Mouse (Mus musculus): ENCODE data around the gene Dpf3.

Dpf3 gene

GRCm38 (mm10) chr12:83487476-83487991 is at the start of gene Dpf3:
TSS of gene Dpf3 (minus strand) at chr12:83487716.
- DNase-seq (ENCODE audit: low read depth, low spot score) = peak; percentile 91

- DNase-seq (ENCODE audit: low read depth, low spot score) = no peak
Measured at GRCm38 (mm10) chr12:83536039-83536438, 48.5 kb upstream of the Dpf3 start.

GRCm38 (mm10) chr12:83535428-83535827 is 47.9 kb upstream of the Dpf3 start:
- DNase-seq (ENCODE audit: low read depth, low spot score) = no peak

GRCm38 (mm10) chr12:83534190-83534589 is 46.7 kb upstream of the Dpf3 start:
- no peak for DNase-seq (ENCODE audit: low read depth, low spot score)

- DNase-seq (ENCODE audit: low read depth, low spot score) = no peak
Measured at GRCm38 (mm10) chr12:83532966-83533365, 45.5 kb upstream of the Dpf3 start.

DNA sequence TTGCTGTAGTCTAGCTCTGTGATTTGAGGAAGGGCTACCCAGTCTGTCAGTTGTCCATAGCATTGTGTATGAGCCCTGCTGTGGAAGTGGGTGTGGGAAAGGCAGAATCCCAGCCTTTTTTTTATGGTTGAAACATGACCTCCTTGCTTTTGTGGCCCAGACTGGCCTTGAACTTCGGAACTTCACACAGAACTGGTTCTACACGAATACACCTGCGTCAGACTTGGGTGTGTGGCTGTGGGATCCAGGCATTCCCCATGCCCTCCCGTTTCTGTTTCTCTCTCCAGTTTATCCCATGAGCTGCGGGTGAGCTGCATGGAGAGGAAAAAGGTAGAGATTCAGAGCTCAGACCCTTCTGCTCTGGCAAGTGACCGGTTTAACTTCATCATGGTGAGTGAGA is 44.5 kb upstream of the Dpf3 start:
- DNase-seq (ENCODE audit: low read depth, low spot score) = no peak

- DNase-seq (ENCODE audit: low read depth, low spot score) = no peak
Measured at GRCm38 (mm10) chr12:83528665-83529064, 41.1 kb upstream of the Dpf3 start.

DNA sequence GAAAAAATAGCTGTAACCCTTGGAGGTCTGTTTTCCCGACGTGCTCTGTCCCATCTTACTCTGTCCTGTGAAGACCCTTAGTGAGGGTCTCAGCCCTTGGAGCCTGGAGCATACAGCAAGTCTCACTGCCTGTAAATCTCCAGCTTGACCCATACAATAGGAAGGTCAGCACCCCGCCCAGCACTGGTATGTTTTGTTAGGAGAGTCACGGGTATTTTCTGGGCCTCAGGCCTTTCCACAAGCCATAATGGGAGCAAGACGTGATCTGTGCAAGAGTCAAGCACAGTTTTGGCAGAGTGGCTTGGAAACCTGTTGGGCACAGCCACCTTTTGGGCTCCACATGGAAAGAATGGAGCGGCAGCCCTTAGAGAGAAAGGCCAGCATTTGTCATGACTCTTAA is 40.3 kb upstream of the Dpf3 start:
- no peak for DNase-seq (ENCODE audit: low read depth, low spot score)

DNA sequence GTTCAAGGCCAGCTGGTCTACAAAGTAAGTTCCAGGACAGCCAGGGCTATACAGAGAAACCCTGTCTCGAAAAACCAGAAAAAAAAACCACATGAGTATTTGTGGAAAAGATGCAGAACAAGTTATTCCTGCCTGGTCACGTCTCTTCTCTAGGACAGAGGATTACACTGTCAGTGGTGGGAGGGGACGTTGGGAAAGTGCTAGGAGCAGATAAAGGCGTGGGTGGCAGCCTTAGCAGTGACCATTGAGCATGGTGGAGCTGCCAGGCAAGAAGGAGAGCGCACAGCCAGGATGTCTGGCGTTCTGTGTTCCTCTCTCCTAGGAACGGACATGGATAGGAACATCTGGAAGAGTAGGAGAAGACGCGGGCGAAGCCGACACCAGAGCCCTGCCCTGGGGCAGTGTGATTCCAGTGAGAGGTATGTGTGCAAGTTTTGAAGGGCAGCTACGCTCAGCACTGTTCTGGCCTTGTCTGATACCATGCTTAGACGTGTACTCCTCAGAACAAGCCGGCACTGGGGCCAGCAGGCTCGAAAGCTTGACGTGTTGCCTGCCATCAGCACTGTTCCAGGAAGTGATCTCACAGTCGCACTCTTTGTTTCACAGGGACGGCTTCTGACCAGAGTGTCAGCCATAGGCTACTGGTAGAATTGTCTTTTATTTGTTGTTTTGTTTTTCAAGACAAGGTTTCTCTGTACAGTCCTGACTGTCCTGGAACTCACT is 38.5 kb upstream of the Dpf3 start:
- DNase-seq (ENCODE audit: low read depth, low spot score) = no peak

DNA sequence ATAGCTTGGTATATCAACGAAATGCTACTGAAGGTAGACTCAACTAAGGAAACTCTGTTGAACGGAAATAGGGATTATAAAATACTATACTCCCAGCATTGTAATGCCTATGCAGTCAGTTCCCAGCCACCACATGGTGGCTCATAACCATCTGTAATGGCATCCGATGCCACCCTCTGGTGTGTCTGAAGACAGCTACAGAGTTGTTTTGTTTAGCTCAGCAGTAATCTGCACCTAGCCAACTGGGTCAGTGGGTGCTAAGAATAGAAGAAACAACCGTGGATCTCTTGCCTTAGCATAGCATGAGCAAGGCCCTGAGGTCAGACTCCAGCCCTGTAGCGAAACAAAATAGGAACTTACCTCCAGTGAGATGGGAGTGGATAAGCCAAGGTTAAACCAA is 36.8 kb upstream of the Dpf3 start:
- no peak for DNase-seq (ENCODE audit: low read depth, low spot score)

DNA sequence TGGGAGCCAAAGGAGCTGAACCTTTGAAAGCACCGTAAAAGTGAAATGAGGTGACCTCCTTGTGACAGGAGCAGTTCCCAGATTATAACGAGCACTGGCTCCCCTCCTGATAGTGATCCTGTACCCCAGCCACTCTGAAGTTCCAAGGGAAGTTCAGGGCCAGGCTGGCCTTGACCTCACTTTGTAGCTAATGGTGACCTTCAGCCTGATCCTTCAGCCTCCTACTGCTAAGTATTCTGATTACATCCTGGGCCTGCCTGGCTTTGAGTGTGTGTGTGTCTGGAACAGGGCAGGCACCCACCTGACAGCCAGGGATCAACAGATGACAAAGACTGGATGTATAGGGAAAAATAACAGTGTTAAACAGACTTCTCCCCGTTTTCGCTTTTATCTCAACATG is 36.4 kb upstream of the Dpf3 start:
- DNase-seq (ENCODE audit: low read depth, low spot score) = no peak

DNA sequence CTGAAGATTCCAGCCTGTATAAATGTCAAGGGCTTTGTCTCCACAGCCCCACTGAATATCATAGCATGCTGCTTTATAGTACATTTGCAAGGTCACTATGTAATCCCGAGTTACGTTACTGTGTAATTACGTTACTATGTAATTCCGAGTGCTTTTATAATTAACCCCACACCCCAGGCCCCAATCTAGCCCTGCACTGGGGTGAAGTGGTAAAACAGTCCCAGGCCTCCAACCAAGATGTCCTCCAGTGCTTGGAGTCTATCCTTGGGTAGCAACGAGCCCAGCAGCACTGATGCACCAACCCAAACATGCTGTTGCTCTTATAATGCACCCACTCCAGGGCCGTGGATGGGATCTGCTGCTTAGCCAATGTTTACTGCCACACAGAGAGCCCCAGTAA is 35.5 kb upstream of the Dpf3 start:
- DNase-seq (ENCODE audit: low read depth, low spot score) = no peak

DNA sequence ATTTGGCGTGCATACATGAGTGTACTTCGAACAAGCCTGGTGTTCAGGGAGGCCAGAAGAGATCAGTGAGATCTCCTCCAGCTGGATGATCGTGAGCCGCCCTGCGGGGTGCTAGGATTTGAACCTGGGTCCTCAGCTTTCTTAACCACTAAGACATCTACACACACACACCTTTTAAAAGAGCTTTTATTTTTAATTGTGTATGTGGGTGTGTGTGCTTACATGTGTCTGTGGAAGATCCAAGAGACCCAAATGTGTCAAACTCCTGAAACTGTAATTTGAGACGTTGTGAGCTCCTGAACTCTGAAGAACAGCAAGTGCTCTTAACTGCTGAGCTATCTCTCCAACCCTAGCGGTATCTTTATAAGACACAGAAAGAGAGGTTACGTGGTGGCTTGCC is 33.6 kb upstream of the Dpf3 start:
- no peak for DNase-seq (ENCODE audit: low read depth, low spot score)

DNA sequence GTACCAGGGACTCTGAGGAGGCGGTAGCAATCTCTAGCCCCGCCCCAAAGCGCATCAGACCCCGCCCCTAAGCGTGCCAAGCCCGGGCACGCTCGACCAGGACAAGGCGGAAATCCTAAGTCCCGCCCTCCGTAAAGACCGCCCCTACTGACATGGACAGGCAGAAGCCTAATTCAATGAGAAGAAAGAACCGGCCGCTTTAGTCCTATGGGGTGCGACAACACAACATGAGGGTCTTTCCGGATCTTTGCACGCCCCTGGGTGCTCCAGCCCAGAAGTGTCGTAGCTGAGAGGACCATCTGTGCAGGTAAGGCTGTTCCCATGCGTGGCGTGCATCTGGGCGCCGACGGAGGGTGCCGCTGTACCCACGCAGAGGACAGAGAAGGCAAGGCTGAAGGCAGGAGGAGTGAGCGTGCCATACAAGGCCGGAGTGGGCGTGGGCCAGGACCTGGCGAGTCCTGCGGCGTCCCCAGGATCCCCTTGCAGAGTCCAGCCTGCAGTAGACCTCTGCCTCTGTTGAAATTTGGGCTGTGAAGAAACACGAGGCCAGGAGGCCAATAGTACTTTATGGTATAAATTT is 32.9 kb upstream of the Dpf3 start, which contains the start of gene Dcaf4:
Gene Dcaf4, plus strand, starts transcription at position 156 of the 580 bp plus-strand sequence.
- peak; percentile 85 for DNase-seq (ENCODE audit: low read depth, low spot score)

DNA sequence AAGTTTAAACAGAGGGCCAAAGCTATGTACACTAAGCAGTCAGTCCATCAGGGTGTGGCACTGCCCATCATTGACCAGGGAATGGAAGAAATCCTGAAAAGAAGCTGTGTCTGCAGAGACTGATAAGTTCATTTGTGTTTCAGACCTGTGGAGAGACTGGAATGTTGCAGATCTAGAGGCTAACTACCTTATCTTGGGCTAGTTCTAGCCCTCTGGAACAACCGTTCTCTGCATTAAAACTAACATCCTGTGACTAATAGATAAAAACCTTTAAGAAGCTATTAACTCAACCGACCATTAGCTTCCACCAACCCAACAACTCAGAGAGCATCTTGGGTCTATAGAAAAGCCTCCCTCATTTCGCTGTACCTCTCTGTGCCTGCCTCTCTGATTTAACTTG is 30.1 kb upstream of the Dpf3 start:
- DNase-seq (ENCODE audit: low read depth, low spot score) = no peak

DNA sequence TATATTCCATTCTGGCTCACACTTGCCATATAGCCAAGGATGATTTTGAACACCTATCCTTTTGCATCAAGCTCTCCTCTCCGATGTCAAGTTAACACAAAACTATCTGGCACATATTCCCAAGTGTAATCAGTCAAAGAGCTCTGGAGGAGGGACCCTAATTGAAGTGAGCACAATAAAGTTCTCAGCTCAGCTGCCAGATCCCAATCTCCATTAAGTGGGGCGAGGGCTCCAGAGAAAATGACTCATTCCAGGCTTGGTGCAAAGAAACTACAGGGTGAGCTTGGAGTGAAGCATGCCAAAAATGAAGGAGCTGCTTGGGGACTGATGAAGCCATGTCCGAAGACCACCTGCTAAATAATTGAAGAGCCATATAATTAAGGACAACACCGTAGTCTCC is 26.7 kb upstream of the Dpf3 start:
- no peak for DNase-seq (ENCODE audit: low read depth, low spot score)

DNA sequence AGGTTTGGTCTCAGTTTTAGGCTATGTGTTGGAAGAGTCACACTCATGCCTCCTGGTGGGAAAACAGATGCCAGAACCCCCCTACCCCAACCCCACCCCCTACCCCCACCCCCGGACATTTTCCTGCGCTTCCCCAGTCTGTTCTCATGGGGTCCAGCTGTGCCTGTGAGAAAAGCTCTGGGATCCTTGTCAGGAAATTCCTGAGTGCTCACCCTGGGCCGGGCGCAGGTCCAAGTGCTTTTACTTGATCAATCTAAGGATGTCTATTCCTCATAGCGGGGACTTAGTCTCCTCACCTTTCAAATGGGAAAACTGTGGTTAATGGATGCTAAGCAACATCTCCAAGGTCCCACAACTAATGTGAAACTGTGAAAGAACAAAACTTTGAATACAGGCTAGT is 25.7 kb upstream of the Dpf3 start:
- DNase-seq (ENCODE audit: low read depth, low spot score) = no peak

- DNase-seq (ENCODE audit: low read depth, low spot score) = no peak
Measured at GRCm38 (mm10) chr12:83512783-83513182, 25.3 kb upstream of the Dpf3 start.

GRCm38 (mm10) chr12:83510586-83510985 is 23.1 kb upstream of the Dpf3 start:
- DNase-seq (ENCODE audit: low read depth, low spot score) = no peak

- no peak for DNase-seq (ENCODE audit: low read depth, low spot score)
Measured at GRCm38 (mm10) chr12:83506543-83506942, 19.0 kb upstream of the Dpf3 start.

DNA sequence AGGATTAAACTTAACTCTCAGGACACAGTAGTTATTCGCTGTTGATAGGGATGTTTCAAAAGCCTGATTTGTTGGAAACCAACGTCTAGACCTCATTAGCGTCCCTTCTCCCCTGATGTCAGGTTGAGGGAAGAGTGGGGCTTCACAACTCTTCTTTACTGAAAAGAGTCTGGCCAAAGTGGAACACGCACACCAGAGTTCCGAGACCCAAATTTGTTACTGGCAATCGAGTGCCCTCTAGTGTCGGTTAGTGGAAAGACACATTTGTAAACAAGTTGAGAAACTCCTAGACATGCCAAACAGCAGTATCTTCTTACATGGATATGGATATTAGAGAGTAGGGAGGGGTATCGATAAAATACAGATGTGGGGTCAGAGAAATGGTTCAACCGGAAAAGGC is 14.7 kb upstream of the Dpf3 start:
- DNase-seq (ENCODE audit: low read depth, low spot score) = no peak

- DNase-seq (ENCODE audit: low read depth, low spot score) = no peak
Measured at GRCm38 (mm10) chr12:83499256-83499655, 11.7 kb upstream of the Dpf3 start.

DNA sequence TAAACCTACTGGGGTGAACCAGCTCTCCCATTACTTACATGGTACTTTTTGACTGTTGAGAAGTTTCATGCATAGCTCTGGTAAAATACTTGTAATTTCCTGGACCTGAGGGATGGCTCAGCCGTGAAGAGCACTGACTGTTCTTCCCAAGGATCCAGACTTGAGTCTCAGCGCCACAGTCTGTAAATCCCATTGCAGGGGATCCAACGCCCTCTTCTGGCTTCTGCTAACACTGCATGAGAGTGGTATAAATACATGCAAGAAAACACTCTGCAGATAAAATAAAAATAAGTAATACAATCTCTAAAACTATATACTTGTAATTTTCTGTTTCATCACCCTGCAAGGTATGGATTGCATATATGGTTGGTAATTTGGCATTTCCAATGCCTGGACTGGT is 10.4 kb upstream of the Dpf3 start:
- no peak for DNase-seq (ENCODE audit: low read depth, low spot score)

All from retina, adult 2 months (tissue).